Mouse (Mus musculus) embryo, embryonic 10.5 days (tissue): Measurements from ENCODE around the gene Smad5.

Experiments used
- DNase-seq: peaks from one replicate; pipeline ENCODE4 v3.0.0-alpha.2; 2015; ENCODE audit warnings: low spot score

Gene Smad5

GRCm38 (mm10) chr13:56753192-56753951 lies 50.6 kb downstream of the Smad5 start, which contains the start of gene Gm45623:
TSS of gene Gm45623 (minus strand) at chr13:56753827.
- peak; percentile 42 for DNase-seq

GRCm38 (mm10) chr13:56755871-56756270 lies 53.1 kb downstream of the Smad5 start:
- no peak for DNase-seq

GRCm38 (mm10) chr13:56757201-56757600 lies 54.4 kb downstream of the Smad5 start:
- no peak for DNase-seq

- DNase-seq = peak; percentile 87
These were observed 55.7 kb downstream of the Smad5 start for GRCm38 (mm10) chr13:56758492-56758891.

- no peak for DNase-seq
These were observed 59.8 kb downstream of the Smad5 start for GRCm38 (mm10) chr13:56762446-56763229.

GRCm38 (mm10) chr13:56765284-56766032 lies 62.6 kb downstream of the Smad5 start:
- DNase-seq = peak; percentile 28

- DNase-seq = no peak
These were observed 63.4 kb downstream of the Smad5 start for GRCm38 (mm10) chr13:56766211-56766610.

GRCm38 (mm10) chr13:56769431-56769830 lies 66.6 kb downstream of the Smad5 start:
- peak; percentile 57 for DNase-seq

- DNase-seq = peak; percentile 32
These were observed 67.3 kb downstream of the Smad5 start for GRCm38 (mm10) chr13:56770136-56770578.

- DNase-seq = no peak
These were observed 68.0 kb downstream of the Smad5 start for GRCm38 (mm10) chr13:56770786-56771185.

- peak; percentile 27 for DNase-seq
These were observed 69.8 kb downstream of the Smad5 start for GRCm38 (mm10) chr13:56772592-56772991.

GRCm38 (mm10) chr13:56773262-56773870 lies 70.6 kb downstream of the Smad5 start:
- peak; percentile 20 for DNase-seq

- peak; percentile 34 for DNase-seq
These were observed 71.5 kb downstream of the Smad5 start for GRCm38 (mm10) chr13:56774304-56774703.

- no peak for DNase-seq
These were observed 78.1 kb downstream of the Smad5 start for GRCm38 (mm10) chr13:56780746-56781469.

GRCm38 (mm10) chr13:56781697-56782096 lies 78.9 kb downstream of the Smad5 start:
- DNase-seq = no peak

GRCm38 (mm10) chr13:56782621-56783020 lies 79.8 kb downstream of the Smad5 start:
- no peak for DNase-seq

- DNase-seq = no peak
These were observed 87.9 kb downstream of the Smad5 start for GRCm38 (mm10) chr13:56790683-56791082.
